Mouse (Mus musculus) duodenum, adult 2 months (tissue): Measurements from ENCODE around the gene Ephb3. TPM values are rescaled to one million over a fixed set of nuclear protein-coding genes. Genes with fewer than 3 reads are reported as not detected.

Source experiments
- polyA plus RNA-seq: library from polyadenylated mRNA; depleted of rRNA; stranded (reverse); fragments of >200 nt; gene quantifications from 2 replicates; pipeline ENCODE4 v1.2.3, GENCODE M21; 2012; ENCODE audit warnings: low replicate concordance; rRNA removed

The Ephb3 gene
- 9.9 and 21.0 TPM in 2 replicates for polyA plus RNA-seq

DNA sequence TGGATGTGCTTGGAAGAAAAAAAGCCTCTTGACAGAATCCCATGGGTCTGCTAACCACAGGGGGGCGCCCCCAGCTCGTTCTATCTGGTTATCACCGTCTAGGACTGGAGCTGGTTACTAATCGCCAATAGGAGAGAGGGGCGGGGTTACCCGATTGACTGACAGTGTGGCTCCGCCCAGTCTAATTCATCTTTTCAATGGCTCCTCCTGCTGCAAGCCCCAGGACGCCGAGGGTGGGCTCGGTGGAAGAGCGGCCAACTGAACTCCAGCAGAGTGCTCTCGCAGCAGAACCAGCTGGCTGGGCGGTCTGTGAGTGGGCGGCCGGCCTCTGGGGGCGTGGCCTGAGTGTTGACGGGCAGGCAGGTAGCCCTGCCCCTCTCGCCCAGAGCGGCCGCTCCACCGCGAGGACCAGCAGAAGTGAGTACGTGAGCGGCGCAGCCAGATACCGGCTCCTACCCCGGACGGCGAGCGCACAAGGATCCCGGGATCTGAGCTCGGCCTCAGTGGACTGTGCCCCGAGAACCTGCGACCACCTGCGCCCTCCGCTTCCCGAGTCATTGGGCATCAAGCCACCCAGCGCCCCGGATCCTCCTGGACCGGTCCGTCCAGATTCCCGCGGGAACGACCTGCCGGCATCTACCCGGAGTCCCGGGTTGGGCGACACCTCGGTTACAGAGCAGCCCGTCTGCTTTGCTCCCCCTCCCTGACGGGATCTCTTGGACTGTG lies at the start of gene Ephb3:
TSS of gene Ephb3 (plus strand) at position 389 of the 726 bp plus-strand sequence.

Other genes with a start within 250 kb of the Ephb3 start
- gene Teddm3, start 50.8 kb upstream of the Ephb3 start, polyA plus RNA-seq: 6.5 TPM in 1 of 2 replicates, not detected in the other
- 9.9 and 11.1 TPM in 2 replicates for gene Vps8, start 218.4 kb downstream of the Ephb3 start, polyA plus RNA-seq